Comparison of ENCODE assay signal across 8 mouse cellular contexts in the genomic region with DNA sequence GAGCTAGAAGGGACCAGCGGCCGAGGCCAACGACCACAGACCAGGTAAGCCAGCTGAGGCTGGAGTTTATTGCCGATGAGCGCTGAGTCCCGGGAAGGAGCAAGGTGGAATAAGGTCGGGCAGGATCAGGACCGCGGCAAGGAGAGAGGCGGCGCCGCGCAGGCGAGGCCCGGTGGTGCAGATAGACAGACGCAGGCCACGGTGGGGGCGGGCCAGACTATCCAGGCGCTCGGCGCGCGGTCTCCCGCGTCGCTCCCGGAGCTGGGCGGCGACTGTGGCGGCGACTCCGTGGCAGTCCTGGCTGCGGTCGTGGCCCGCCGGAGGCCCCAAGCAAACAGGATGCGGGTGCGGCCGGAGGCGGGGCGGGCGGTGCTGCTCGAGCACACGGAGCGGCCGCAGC. TPM values are rescaled to one million over a fixed set of nuclear protein-coding genes. Genes with fewer than 3 reads are reported as not detected.
DNase-seq lines count a peak whose midpoint lies in the region; ATAC-seq and TF ChIP-seq lines count a peak whose summit lies in the region.

No protein-coding gene starts in this region.

- peak; percentile 62 for TF ChIP-seq CTCF in layer of hippocampus, adult 2 months (conservative IDR thresholded peaks at IDR 0.05)
- no peak for TF ChIP-seq CTCF in lung, adult 2 months (IDR thresholded peaks at IDR 0.05; ENCODE audit: insufficient read depth, low read length)

- in situ Hi-C loops in ES-E14 (cut with MboI; ENCODE audit: low sequenced_read_pairs in 2 of 2, unreplicated experiment in 2 of 2): loop anchor here in 1 of 2 experiments (25.0 kb wide), 1 partner anchor 310 kb away; a partner anchor contains a TSS

- peak overlapping the region; percentile 74 for H3K9ac ChIP-seq in ES-E14 (ENCODE audit: insufficient read depth, low read depth, low read length, poor library complexity, severe bottlenecking)
- H3K9ac ChIP-seq in forebrain, embryonic 13.5 days: peak overlapping the region; percentile 87

- H3K9me3 ChIP-seq in ES-E14 (ENCODE audit: control insufficient read depth, insufficient read depth, low read depth, low read length): no peaks in the 10 kb centered on the region
- H3K9me3 ChIP-seq in forebrain, embryonic 13.5 days (replicated peaks): no peaks in the 10 kb centered on the region

- H3K36me3 ChIP-seq in ES-E14 (ENCODE audit: control insufficient read depth, insufficient read depth, low read length, poor library complexity, severe bottlenecking): peaks cover 19% of the 10 kb centered on the region
- peaks cover 29% of the 10 kb centered on the region for H3K36me3 ChIP-seq in forebrain, embryonic 13.5 days (ENCODE audit: poor library complexity, severe bottlenecking)

- no peak for TF ChIP-seq POLR2A in lung, adult 2 months (IDR thresholded peaks at IDR 0.05; ENCODE audit: borderline replicate concordance, extremely low read depth, low read depth, low read length)

- H3K4me2 ChIP-seq in forebrain, embryonic 13.5 days: peak overlapping the region; percentile 91

- peaks cover 0 to 4% of the 10 kb centered on the region in 2 experiments; a peak in 1 of 4 replicates for H3K4me1 ChIP-seq in ES-E14 (ENCODE audit: control insufficient read depth in 2 of 2, insufficient read depth in 2 of 2, low read length in 2 of 2, poor library complexity in 1 of 2)
- H3K4me1 ChIP-seq in forebrain, embryonic 13.5 days: peaks cover 23% of the 10 kb centered on the region
- H3K4me1 ChIP-seq in lung, adult 2 months (ENCODE audit: control insufficient read depth, insufficient read depth, low read length): peaks cover 10% of the 10 kb centered on the region

- peak overlapping the region; percentile 82 to 89 for H3K4me3 ChIP-seq in ES-E14 (ENCODE audit: insufficient read depth in 1 of 2, low read depth in 1 of 2, low read length in 2 of 2, poor library complexity in 1 of 2, severe bottlenecking in 1 of 2)
- H3K4me3 ChIP-seq in forebrain, embryonic 13.5 days: peak overlapping the region; percentile 81
- H3K4me3 ChIP-seq in layer of hippocampus, adult 2 months: peak overlapping the region; percentile 76
- H3K4me3 ChIP-seq in lung, adult 2 months (replicated peaks; ENCODE audit: extremely low read depth, low read depth, low read length): peak overlapping the region; percentile 86

- 0 out of 2 replicates have a peak overlapping the region, but pooled peaks have one; percentile 34 for H3K27ac ChIP-seq in ES-E14 (ENCODE audit: insufficient read depth, low read depth, low read length, poor library complexity, severe bottlenecking)
- peak overlapping the region; percentile 93 for H3K27ac ChIP-seq in forebrain, embryonic 13.5 days
- peak overlapping the region; percentile 93 for H3K27ac ChIP-seq in layer of hippocampus, adult 2 months

- no peak for DNase-seq in ES-E14 (ENCODE audit: low read depth, low spot score)
- peak; percentile 75 for DNase-seq in heart, postnatal 4 days
- peak; percentile 60 to 70 for DNase-seq in layer of hippocampus, adult 2 months (ENCODE audit: low spot score in 2 of 2)
- DNase-seq in lung, adult 2 months: peak; percentile 55
- peak; percentile 41 to 51 for DNase-seq in thymus, adult 18-20 months

- peak; percentile 65 for ATAC-seq in cerebellum, adult (ENCODE audit: insufficient number of reproducible peaks, low FRiP score, low TSS enrichment)
- ATAC-seq in forebrain, embryonic 13.5 days: peak; percentile 81
- peak; percentile 31 for ATAC-seq in neutrophil, adult 5-6 weeks (ENCODE audit: extremely low read depth, insufficient number of reproducible peaks, low FRiP score, poor library complexity, severe bottlenecking)

- WGBS in forebrain, embryonic 13.5 days: 1% methylated on average over 43 of the region's 46 CpGs
- 1% methylated on average over 45 of the region's 46 CpGs for WGBS in lung, adult 2 months

- H3K27me3 ChIP-seq in forebrain, embryonic 13.5 days: peaks cover 2% of the 10 kb centered on the region; the same call in 1 of the 2 replicates

TF ChIP-seq in ES-E14, 5 proteins besides CTCF, POLR2A, EP300 and RAD21:
- TF ChIP-seq CHD2 (IDR thresholded peaks at IDR 0.05; ENCODE audit: low read depth, low read length): no peak
- TF ChIP-seq HCFC1 (IDR thresholded peaks at IDR 0.05; ENCODE audit: borderline replicate concordance, insufficient read depth, low read length): 0 out of 2 replicates have a peak, but pooled peaks have one; percentile 9

RNA-seq across cellular contexts. Expression of a gene that starts 0.7 kb away (rescaled TPM):
- total RNA-seq in ES-E14 (2012; rRNA removed): 2.1 TPM in 2 replicates
- polyA plus RNA-seq in forebrain, embryonic 13.5 days (2015; fragmentation: Nextera tagmentation; extraction: Ambion mirVana): 14.0 and 15.5 TPM in 2 replicates
- total RNA-seq in heart, postnatal 4 days (2021): 10 to 100 TPM; 12.5 to 13.6 TPM
- total RNA-seq in layer of hippocampus, adult 2 months (2021): 10 to 100 TPM; 32.0 to 35.5 TPM
- polyA plus RNA-seq in lung, adult 2 months (2012; rRNA removed): 54.0 and 76.4 TPM in 2 replicates
- 10.1 and 13.2 TPM in 2 replicates for total RNA-seq in neutrophil, adult 5-6 weeks (2017)

RNA-seq across cellular contexts. Expression of a gene that starts 13.3 kb away (rescaled TPM):
- not detected in 2 replicates for total RNA-seq in ES-E14 (2012; rRNA removed)
- 0.57 and 1.2 TPM in 2 replicates for polyA plus RNA-seq in forebrain, embryonic 13.5 days (2015; fragmentation: Nextera tagmentation; extraction: Ambion mirVana)
- 1 to 10 TPM; 1.8 to 1.9 TPM for total RNA-seq in heart, postnatal 4 days (2021)
- total RNA-seq in layer of hippocampus, adult 2 months (2021): 1 to 10 TPM in 1 of 2 experiments, under 1 TPM in 1; 0.90 to 2.6 TPM
- polyA plus RNA-seq in lung, adult 2 months (2012; rRNA removed): 36.1 and 39.2 TPM in 2 replicates
- total RNA-seq in neutrophil, adult 5-6 weeks (2017): 119 and 133 TPM in 2 replicates

RNA-seq across cellular contexts. Expression of a gene that starts 13.9 kb away (rescaled TPM):
- total RNA-seq in ES-E14 (2012; rRNA removed): 53.9 and 70.3 TPM in 2 replicates
- 25.2 and 32.2 TPM in 2 replicates for polyA plus RNA-seq in forebrain, embryonic 13.5 days (2015; fragmentation: Nextera tagmentation; extraction: Ambion mirVana)
- 10 to 100 TPM; 39.4 to 43.1 TPM for total RNA-seq in heart, postnatal 4 days (2021)
- 10 to 100 TPM; 79.7 to 81.0 TPM for total RNA-seq in layer of hippocampus, adult 2 months (2021)
- polyA plus RNA-seq in lung, adult 2 months (2012; rRNA removed): 31.2 and 47.3 TPM in 2 replicates
- 143 and 164 TPM in 2 replicates for total RNA-seq in neutrophil, adult 5-6 weeks (2017)

RNA-seq across cellular contexts. Expression of a gene that starts 28.7 kb away (rescaled TPM):
- 0.05 and 0.13 TPM in 2 replicates for total RNA-seq in ES-E14 (2012; rRNA removed)
- 0.06 TPM in 1 of 2 replicates, not detected in the other for polyA plus RNA-seq in forebrain, embryonic 13.5 days (2015; fragmentation: Nextera tagmentation; extraction: Ambion mirVana)
- total RNA-seq in heart, postnatal 4 days (2021): under 1 TPM; 0.45 to 0.50 TPM
- total RNA-seq in layer of hippocampus, adult 2 months (2021): under 1 TPM; 0.39 to 0.59 TPM
- 2.3 and 3.2 TPM in 2 replicates for polyA plus RNA-seq in lung, adult 2 months (2012; rRNA removed)
- total RNA-seq in neutrophil, adult 5-6 weeks (2017): 74.4 and 76.5 TPM in 2 replicates

RNA-seq across cellular contexts. Expression of a gene that starts 35.5 kb away (rescaled TPM):
- 21.9 and 34.9 TPM in 2 replicates for total RNA-seq in ES-E14 (2012; rRNA removed)
- polyA plus RNA-seq in forebrain, embryonic 13.5 days (2015; fragmentation: Nextera tagmentation; extraction: Ambion mirVana): 10.0 and 12.2 TPM in 2 replicates
- 1 to 10 TPM; 7.0 to 9.0 TPM for total RNA-seq in heart, postnatal 4 days (2021)
- 10 to 100 TPM; 12.5 to 14.9 TPM for total RNA-seq in layer of hippocampus, adult 2 months (2021)
- 31.8 and 48.2 TPM in 2 replicates for polyA plus RNA-seq in lung, adult 2 months (2012; rRNA removed)
- total RNA-seq in neutrophil, adult 5-6 weeks (2017): 7.0 and 7.7 TPM in 2 replicates

Comparison
In these comparisons a context has a peak if more than half of its experiments do, and no peak if none do; other contexts are left out.
1. H3K27ac ChIP-seq: peak in every context shown above with its lines; median percentile 93 in forebrain, embryonic 13.5 days; 93 in layer of hippocampus, adult 2 months; 34 in ES-E14.
2. ATAC-seq: peak in every context shown above with its lines; median percentile 81 in forebrain, embryonic 13.5 days; 65 in cerebellum, adult; 31 in neutrophil, adult 5-6 weeks.
3. RNA of a gene that starts 13.3 kb away (total RNA-seq): 119 to 133 TPM in neutrophil, adult 5-6 weeks; 0.90 to 2.6 TPM in layer of hippocampus, adult 2 months, 1.8 to 1.9 TPM in heart, postnatal 4 days and not detected in ES-E14; every median in the first group is over 10 times any median in the second.
4. Peak in every context shown above with its lines, with median percentiles within 50 percentile points of each other: H3K4me3 ChIP-seq.